Mouse (Mus musculus) embryonic facial prominence, embryonic 10.5 days (tissue): ENCODE results near the gene Prkn. TPM values are rescaled to one million over a fixed set of nuclear protein-coding genes. Genes with fewer than 3 reads are reported as not detected.

Experiments used
- DNase-seq: peaks from one replicate; pipeline ENCODE4 v3.0.0-alpha.2; 2017; ENCODE audit warnings: low spot score
- H3K27ac ChIP-seq: fragments of 300-500 bp; sonication (generic); replicated peaks from 2 replicates; pipeline ENCODE4 v1.5.1; 2016; ENCODE audit warnings: mild to moderate bottlenecking
- H3K27me3 ChIP-seq: fragments of 300-500 bp; sonication (generic); replicated peaks from 2 replicates; pipeline ENCODE4 v1.6.1; 2016; ENCODE audit warnings: low read depth, mild to moderate bottlenecking; ENCODE audit not compliant: poor library complexity, severe bottlenecking
- H3K36me3 ChIP-seq: fragments of 300-500 bp; sonication (generic); replicated peaks from 2 replicates; pipeline ENCODE4 v1.6.1; 2016; ENCODE audit warnings: mild to moderate bottlenecking, moderate library complexity
- H3K4me1 ChIP-seq: fragments of 300-500 bp; sonication (generic); 2 replicates; pipeline ENCODE4 v1.6.1; 2016
- H3K4me3 ChIP-seq: fragments of 300-500 bp; sonication (generic); 2 replicates; pipeline ENCODE4 v1.5.1; 2016; ENCODE audit warnings: mild to moderate bottlenecking, moderate library complexity
- H3K9me3 ChIP-seq: fragments of 300-500 bp; sonication (generic); 2 replicates; pipeline ENCODE4 v1.6.1; 2016; ENCODE audit warnings: mild to moderate bottlenecking
- WGBS: fragments of 180-500 bp; shearing (Covaris S2); methylation state at CpG from one replicate; pipeline ENCODE4 v1.1.7; 2016; 5-methylcytosine and 5-hydroxymethylcytosine counted together
- polyA plus RNA-seq: library from polyadenylated mRNA; unstranded; fragments of >200 nt; fragmentation: Nextera tagmentation; extraction: Ambion mirVana; gene quantifications from 2 replicates; pipeline ENCODE4 v1.2.1, GENCODE M21; 2016

Gene Prkn
- polyA plus RNA-seq, 1 experiment from 2014 or later, result 1.1 TPM

GRCm38 (mm10) chr17:11914451-11914850 lies 1074.3 kb downstream of the Prkn start:
- H3K36me3 ChIP-seq, result no peaks in the 10 kb centered on the region
- no peaks in the 10 kb centered on the region for H3K9me3 ChIP-seq
- H3K27ac ChIP-seq, result no peak overlapping the region
- H3K27me3 ChIP-seq, result peaks cover 63% of the 10 kb centered on the region
- H3K4me1 ChIP-seq, result peaks cover 11% of the 10 kb centered on the region
- DNase-seq, result no peak
- WGBS, result 69% methylated on average over 5 of the region's 5 CpGs
- H3K4me3 ChIP-seq, result no peak overlapping the region

- H3K4me3 ChIP-seq, result no peak overlapping the region
- H3K4me1 ChIP-seq, result peaks cover 6% of the 10 kb centered on the region
- WGBS, result 52% methylated on average over 12 of the region's 12 CpGs
- no peaks in the 10 kb centered on the region for H3K36me3 ChIP-seq
- H3K27ac ChIP-seq, result no peak overlapping the region
- H3K27me3 ChIP-seq, result peaks cover 35% of the 10 kb centered on the region
- H3K9me3 ChIP-seq, result no peaks in the 10 kb centered on the region
- peak; percentile 41 for DNase-seq
Measured at GRCm38 (mm10) chr17:11918123-11918801, 1078.1 kb downstream of the Prkn start.

DNA sequence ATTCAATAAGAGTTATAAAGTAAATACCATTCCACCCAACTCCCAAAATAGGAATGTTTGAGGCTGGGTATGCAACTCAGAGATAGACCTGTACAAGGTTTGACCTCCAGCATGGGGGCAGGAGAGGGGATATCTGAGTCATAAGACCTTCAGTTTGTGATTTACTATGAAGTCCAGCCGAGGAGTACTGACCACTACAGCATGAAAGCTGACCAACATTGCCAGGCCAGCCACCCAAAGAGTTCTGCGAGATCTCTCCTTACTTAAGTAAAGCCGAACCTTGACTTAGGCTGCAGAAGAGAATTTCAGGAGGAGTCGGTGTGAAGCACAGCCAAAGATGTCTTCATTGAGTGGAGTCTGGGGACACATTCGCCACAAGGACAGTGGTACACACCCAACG lies 1079.4 kb downstream of the Prkn start:
- H3K27me3 ChIP-seq, result peaks cover 24% of the 10 kb centered on the region
- no peak for DNase-seq
- H3K4me1 ChIP-seq, result no peaks in the 10 kb centered on the region
- 92% methylated on average over 6 of the region's 6 CpGs for WGBS
- no peak overlapping the region for H3K4me3 ChIP-seq
- H3K9me3 ChIP-seq, result no peaks in the 10 kb centered on the region
- H3K36me3 ChIP-seq, result no peaks in the 10 kb centered on the region
- H3K27ac ChIP-seq, result no peak overlapping the region

GRCm38 (mm10) chr17:11921026-11921425 lies 1080.8 kb downstream of the Prkn start:
- H3K36me3 ChIP-seq, result no peaks in the 10 kb centered on the region
- DNase-seq, result no peak
- H3K4me3 ChIP-seq, result no peak overlapping the region
- no peaks in the 10 kb centered on the region for H3K9me3 ChIP-seq
- 84% methylated on average over 9 of the region's 9 CpGs for WGBS
- H3K27me3 ChIP-seq, result peaks cover 16% of the 10 kb centered on the region; the same call in 1 of the 2 replicates
- no peak overlapping the region for H3K27ac ChIP-seq
- peaks cover 2% of the 10 kb centered on the region; the same call in 1 of the 2 replicates for H3K4me1 ChIP-seq

DNA sequence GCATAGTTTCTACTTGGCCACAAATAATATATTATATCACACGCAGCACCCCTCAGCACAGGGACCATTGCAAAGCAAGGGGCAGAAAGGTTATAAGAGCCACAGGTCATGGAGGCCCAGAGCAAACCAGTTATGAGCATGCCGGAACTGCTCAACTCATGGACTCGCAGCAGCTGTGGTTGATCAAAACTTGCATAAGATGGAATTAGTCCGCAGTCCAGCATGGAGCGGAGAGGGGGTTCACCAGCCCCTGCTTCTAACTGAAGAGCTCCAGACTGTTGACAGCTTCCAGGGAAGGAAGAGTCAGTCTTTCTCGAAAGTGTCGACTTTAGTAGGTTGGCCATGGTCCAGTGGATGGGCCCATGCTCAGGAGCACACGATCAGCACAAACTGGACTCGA lies 1083.8 kb downstream of the Prkn start:
- DNase-seq, result no peak
- no peak overlapping the region for H3K27ac ChIP-seq
- H3K36me3 ChIP-seq, result no peaks in the 10 kb centered on the region
- no peak overlapping the region for H3K4me3 ChIP-seq
- H3K27me3 ChIP-seq, result 0 out of 2 replicates have a peak, but pooled peaks cover 9% of the 10 kb centered on the region
- WGBS, result 94% methylated on average over 9 of the region's 9 CpGs
- no peaks in the 10 kb centered on the region for H3K9me3 ChIP-seq
- H3K4me1 ChIP-seq, result peaks cover 17% of the 10 kb centered on the region

DNA sequence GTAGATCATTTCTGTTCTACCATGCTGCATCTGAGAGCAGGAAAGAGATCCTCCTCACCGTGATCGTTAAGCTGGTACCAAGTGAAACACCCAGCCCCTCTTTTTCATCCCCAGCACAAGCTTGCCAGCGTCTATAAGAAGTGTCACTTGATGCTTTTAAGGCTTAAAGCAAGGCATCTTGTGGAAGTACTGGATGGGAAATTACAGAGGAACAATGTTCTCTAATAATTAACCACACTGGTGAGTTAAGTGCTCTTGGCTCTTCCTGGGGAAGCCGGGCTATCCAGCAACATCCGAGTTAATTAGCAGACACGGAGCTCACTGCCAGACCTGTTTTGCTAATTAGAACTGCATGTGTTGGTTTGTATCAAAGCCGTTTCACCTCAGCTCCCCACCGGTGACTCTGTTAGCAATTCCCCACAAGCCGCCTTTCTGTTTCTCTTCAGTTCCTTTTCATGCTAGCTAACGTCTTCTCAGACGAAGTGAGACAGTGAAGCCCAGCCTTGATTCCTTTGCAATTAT lies 1086.7 kb downstream of the Prkn start:
- no peaks in the 10 kb centered on the region for H3K9me3 ChIP-seq
- WGBS, result 21% methylated on average over 11 of the region's 11 CpGs
- 0 out of 2 replicates have a peak, but pooled peaks cover 9% of the 10 kb centered on the region for H3K27me3 ChIP-seq
- H3K4me1 ChIP-seq, result peaks cover 17% of the 10 kb centered on the region
- H3K27ac ChIP-seq, result no peak overlapping the region
- no peak overlapping the region for H3K4me3 ChIP-seq
- no peaks in the 10 kb centered on the region for H3K36me3 ChIP-seq
- DNase-seq, result peak; percentile 12

DNA sequence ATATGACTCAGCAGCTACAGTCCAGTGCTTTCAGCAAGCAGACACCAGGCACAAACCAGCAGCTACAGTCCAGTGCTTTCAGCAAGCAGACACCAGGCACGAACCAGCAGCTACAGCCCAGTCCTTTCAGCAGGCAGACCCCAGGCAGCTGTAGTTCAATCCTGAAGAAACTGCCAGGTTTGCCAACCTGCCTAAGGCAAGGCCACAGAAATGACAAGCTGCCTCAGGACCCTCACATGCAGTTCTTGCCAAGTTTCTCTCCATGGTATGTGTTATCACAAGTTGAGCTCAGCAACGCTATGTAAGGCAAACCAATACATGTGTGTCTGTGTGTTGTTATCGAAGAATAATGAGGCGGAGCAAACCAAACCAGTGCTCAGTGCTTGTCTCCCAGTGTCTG lies 1091.5 kb downstream of the Prkn start:
- no peak for DNase-seq
- WGBS, result 95% methylated on average over 4 of the region's 4 CpGs

GRCm38 (mm10) chr17:11933737-11934136 lies 1093.6 kb downstream of the Prkn start:
- Histone ChIP-seq H3K4me1 (no peaks in the 10 kb centered on the region), H3K9me3 (no peaks in the 10 kb centered on the region), H3K36me3 (no peaks in the 10 kb centered on the region), H3K27me3 (no peaks in the 10 kb centered on the region), H3K4me3 (no peak overlapping the region), H3K27ac (no peak overlapping the region)
- DNase-seq, result no peak
- 65% methylated on average over 5 of the region's 5 CpGs for WGBS

More for the DNA sequence above, 1091.5 kb downstream of the Prkn start:
- Histone ChIP-seq H3K27ac (no peak overlapping the region), H3K27me3 (no peaks in the 10 kb centered on the region), H3K36me3 (no peaks in the 10 kb centered on the region), H3K4me1 (peaks cover 9% of the 10 kb centered on the region), H3K4me3 (no peak overlapping the region), H3K9me3 (no peaks in the 10 kb centered on the region)

GRCm38 (mm10) chr17:11947436-11947835 lies 1107.3 kb downstream of the Prkn start:
- no peak for DNase-seq
- H3K9me3 ChIP-seq, result no peaks in the 10 kb centered on the region
- no peak overlapping the region for H3K4me3 ChIP-seq
- H3K27ac ChIP-seq, result no peak overlapping the region
- H3K4me1 ChIP-seq, result peaks cover 11% of the 10 kb centered on the region
- 80% methylated on average over 3 of the region's 3 CpGs for WGBS
- no peaks in the 10 kb centered on the region for H3K36me3 ChIP-seq
- H3K27me3 ChIP-seq, result no peaks in the 10 kb centered on the region

- H3K4me1 ChIP-seq, result peaks cover 11% of the 10 kb centered on the region
- no peaks in the 10 kb centered on the region for H3K9me3 ChIP-seq
- no peak for DNase-seq
- H3K27me3 ChIP-seq, result 0 out of 2 replicates have a peak, but pooled peaks cover under 1% of the 10 kb centered on the region
- H3K27ac ChIP-seq, result no peak overlapping the region
- H3K36me3 ChIP-seq, result no peaks in the 10 kb centered on the region
- H3K4me3 ChIP-seq, result no peak overlapping the region
- 64% methylated on average over 10 of the region's 10 CpGs for WGBS
Measured at GRCm38 (mm10) chr17:11949551-11950197, 1109.5 kb downstream of the Prkn start.

DNA sequence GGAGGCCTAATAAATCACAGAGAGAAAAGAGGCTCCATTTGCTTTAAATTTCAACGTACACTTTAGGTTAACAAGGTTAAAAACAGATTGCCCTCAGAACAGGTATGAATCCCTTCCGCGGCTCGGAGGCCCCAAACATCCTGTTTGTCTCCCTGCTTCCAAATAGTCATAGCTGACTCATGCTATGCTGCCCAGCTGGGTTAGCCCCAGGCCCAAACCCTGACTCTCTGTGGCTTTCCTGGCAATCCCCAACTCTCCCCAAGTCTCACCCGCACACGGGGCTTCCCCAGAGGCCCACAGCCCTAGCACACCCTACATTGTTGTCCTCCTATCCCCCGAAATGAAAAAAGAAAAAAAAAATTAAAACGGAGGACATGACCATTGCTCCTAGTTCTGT lies 1110.0 kb downstream of the Prkn start:
- Histone ChIP-seq H3K36me3 (no peaks in the 10 kb centered on the region), H3K4me3 (no peak overlapping the region), H3K27me3 (0 out of 2 replicates have a peak, but pooled peaks cover 3% of the 10 kb centered on the region), H3K27ac (no peak overlapping the region), H3K4me1 (peaks cover 11% of the 10 kb centered on the region), H3K9me3 (no peaks in the 10 kb centered on the region)
- no peak for DNase-seq
- 73% methylated on average over 8 of the region's 8 CpGs for WGBS

GRCm38 (mm10) chr17:11955317-11955716 lies 1115.1 kb downstream of the Prkn start:
- 82% methylated on average over 6 of the region's 6 CpGs for WGBS
- DNase-seq, result no peak
- peaks cover 6% of the 10 kb centered on the region; the same call in 1 of the 2 replicates for H3K9me3 ChIP-seq
- no peak overlapping the region for H3K4me3 ChIP-seq
- peaks cover 7% of the 10 kb centered on the region; the same call in 1 of the 2 replicates for H3K4me1 ChIP-seq
- no peaks in the 10 kb centered on the region for H3K36me3 ChIP-seq
- H3K27ac ChIP-seq, result no peak overlapping the region
- H3K27me3 ChIP-seq, result 0 out of 2 replicates have a peak, but pooled peaks cover 3% of the 10 kb centered on the region
